Mouse (Mus musculus) heart, postnatal 4 days (tissue): Measurements from ENCODE around the gene Slc16a2. TPM values are rescaled to one million over a fixed set of nuclear protein-coding genes. Genes with fewer than 3 reads are reported as not detected.

ENCODE experiments used
- total RNA-seq, 2 experiments: library from RNA; stranded (reverse); gene quantifications; 2 replicates each; pipeline ENCODE4 v1.2.3; 2021

Slc16a2 gene
- total RNA-seq, 2 experiments from 2014 or later: 24.6 to 27.7 TPM

Other genes with a start within 250 kb of the Slc16a2 start
- not detected for gene Zcchc13, start 191.4 kb downstream of the Slc16a2 start, total RNA-seq
- gene Rlim, start 159.3 kb upstream of the Slc16a2 start, total RNA-seq: 10 to 100 TPM; 46.3 to 50.0 TPM